Mouse (Mus musculus): Measurements from ENCODE around the gene Slc16a1. TPM values are rescaled to one million over a fixed set of nuclear protein-coding genes. Genes with fewer than 3 reads are reported as not detected.
A peak's percentile ranks its signal among the peaks of the same experiment; 100 is the strongest.
"Not testable (repeated sequence)": the region's sequence is repeated elsewhere in the genome, so short reads cannot be mapped to it uniquely, and the experiment has no call there.

The Slc16a1 gene
- polyA plus RNA-seq, 1 experiment from 2014 or later = 4.0 TPM

GRCm38 (mm10) chr3:104654921-104655320 is 16.5 kb downstream of the Slc16a1 start:
- H3K36me3 ChIP-seq (ENCODE audit: inconsistent target) = no peaks in the 10 kb centered on the region
- H3K27ac ChIP-seq = no peak overlapping the region
- WGBS (ENCODE audit: missing documents) = 93% methylated on average over 4 of the region's 4 CpGs

DNA sequence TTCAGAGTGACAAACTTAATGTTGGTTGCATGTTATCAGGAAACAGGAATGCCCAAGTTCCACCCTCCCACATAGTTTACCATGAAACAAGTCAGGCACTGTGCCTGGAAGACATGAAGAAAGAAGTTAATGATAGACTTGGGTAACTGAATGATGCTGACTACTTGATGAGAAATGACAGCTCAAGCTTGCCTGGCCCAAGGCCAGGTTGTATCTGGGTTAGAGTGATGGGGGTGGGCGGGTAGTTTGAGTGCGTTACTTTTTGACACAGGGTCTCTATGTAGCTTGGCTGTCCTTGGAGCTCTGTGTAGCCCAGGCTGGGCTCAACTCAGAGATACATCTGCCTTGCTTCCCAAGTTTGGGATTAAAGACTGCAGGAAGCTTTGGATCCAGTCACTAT is 20.2 kb downstream of the Slc16a1 start:
- 90% methylated on average over 2 of the region's 2 CpGs for WGBS (ENCODE audit: missing documents)
- Histone ChIP-seq H3K4me3 (ENCODE audit: inconsistent target) (no peak overlapping the region), H3K79me2 (ENCODE audit: inconsistent target) (no peaks in the 10 kb centered on the region), H3K36me3 (ENCODE audit: inconsistent target) (no peaks in the 10 kb centered on the region), H3K27ac (no peak overlapping the region)

More at GRCm38 (mm10) chr3:104654921-104655320, 16.5 kb downstream of the Slc16a1 start:
- Histone ChIP-seq H3K4me3 (ENCODE audit: inconsistent target) (no peak overlapping the region), H3K79me2 (ENCODE audit: inconsistent target) (no peaks in the 10 kb centered on the region)

GRCm38 (mm10) chr3:104659758-104660157 is 21.3 kb downstream of the Slc16a1 start:
- WGBS (ENCODE audit: missing documents) = 97% methylated on average over 4 of the region's 4 CpGs
- Histone ChIP-seq H3K36me3 (ENCODE audit: inconsistent target) (no peaks in the 10 kb centered on the region), H3K4me3 (ENCODE audit: inconsistent target) (no peak overlapping the region), H3K27ac (no peak overlapping the region), H3K79me2 (ENCODE audit: inconsistent target) (no peaks in the 10 kb centered on the region)

- no peaks in the 10 kb centered on the region for H3K36me3 ChIP-seq (ENCODE audit: inconsistent target)
- no peaks in the 10 kb centered on the region for H3K79me2 ChIP-seq (ENCODE audit: inconsistent target)
- no peak overlapping the region for H3K4me3 ChIP-seq (ENCODE audit: inconsistent target)
- WGBS (ENCODE audit: missing documents) = 100% methylated on average over 3 of the region's 3 CpGs
- H3K27ac ChIP-seq = no peak overlapping the region
These were observed 22.1 kb downstream of the Slc16a1 start for GRCm38 (mm10) chr3:104660522-104660921.

DNA sequence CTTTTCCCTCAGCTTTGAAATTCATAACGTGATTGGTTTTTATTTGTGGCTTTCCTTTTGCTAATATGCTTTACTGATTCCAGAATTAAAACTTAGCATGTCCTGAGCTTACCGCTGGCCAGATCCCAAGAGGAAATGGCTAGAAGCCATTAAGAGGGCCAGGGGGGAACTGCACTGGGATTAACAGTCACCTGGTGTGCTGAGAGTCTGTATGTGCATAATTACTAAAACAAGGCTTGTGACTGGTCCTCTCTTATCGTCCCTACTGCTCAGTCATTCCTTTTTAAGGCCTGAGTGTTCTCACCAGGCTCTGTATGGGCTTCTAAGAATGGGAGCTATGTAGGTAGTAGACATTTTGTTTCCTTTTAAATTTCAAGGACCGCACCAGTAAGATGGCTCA is 23.5 kb downstream of the Slc16a1 start:
- H3K36me3 ChIP-seq (ENCODE audit: inconsistent target) = no peaks in the 10 kb centered on the region
- 87% methylated on average over 4 of the region's 4 CpGs for WGBS (ENCODE audit: missing documents)
- H3K79me2 ChIP-seq (ENCODE audit: inconsistent target) = no peaks in the 10 kb centered on the region
- H3K4me3 ChIP-seq (ENCODE audit: inconsistent target) = no peak overlapping the region
- H3K27ac ChIP-seq = no peak overlapping the region

DNA sequence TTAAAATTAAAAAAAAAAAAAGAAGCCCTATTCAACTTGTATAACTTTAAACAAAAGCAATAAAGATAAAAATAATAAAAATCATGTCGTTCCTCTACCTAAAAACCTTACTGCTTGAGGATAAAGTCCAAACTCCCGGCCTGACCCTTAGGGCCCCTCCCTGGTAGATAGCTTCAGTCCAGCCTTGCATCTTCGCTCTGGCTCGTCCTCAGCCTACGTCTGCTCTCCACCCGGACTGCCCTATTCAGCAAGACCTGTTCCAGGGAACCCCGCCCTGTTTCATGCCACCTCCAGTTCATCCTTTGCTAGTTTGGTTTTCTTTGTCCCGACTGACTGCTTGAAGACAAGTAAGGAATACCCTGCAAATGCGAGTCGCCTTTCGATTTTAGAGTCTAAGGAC is 24.5 kb downstream of the Slc16a1 start:
- H3K4me3 ChIP-seq (ENCODE audit: inconsistent target) = no peak overlapping the region
- no peaks in the 10 kb centered on the region for H3K79me2 ChIP-seq (ENCODE audit: inconsistent target)
- H3K27ac ChIP-seq = no peak overlapping the region
- 95% methylated on average over 11 of the region's 11 CpGs for WGBS (ENCODE audit: missing documents)
- no peaks in the 10 kb centered on the region for H3K36me3 ChIP-seq (ENCODE audit: inconsistent target)

- Histone ChIP-seq H3K4me3 (ENCODE audit: inconsistent target) (no peak overlapping the region), H3K36me3 (ENCODE audit: inconsistent target) (no peaks in the 10 kb centered on the region), H3K27ac (no peak overlapping the region), H3K79me2 (ENCODE audit: inconsistent target) (no peaks in the 10 kb centered on the region)
- 77% methylated on average over 4 of the region's 4 CpGs for WGBS (ENCODE audit: missing documents)
These were observed 28.5 kb downstream of the Slc16a1 start for GRCm38 (mm10) chr3:104666950-104667349.

DNA sequence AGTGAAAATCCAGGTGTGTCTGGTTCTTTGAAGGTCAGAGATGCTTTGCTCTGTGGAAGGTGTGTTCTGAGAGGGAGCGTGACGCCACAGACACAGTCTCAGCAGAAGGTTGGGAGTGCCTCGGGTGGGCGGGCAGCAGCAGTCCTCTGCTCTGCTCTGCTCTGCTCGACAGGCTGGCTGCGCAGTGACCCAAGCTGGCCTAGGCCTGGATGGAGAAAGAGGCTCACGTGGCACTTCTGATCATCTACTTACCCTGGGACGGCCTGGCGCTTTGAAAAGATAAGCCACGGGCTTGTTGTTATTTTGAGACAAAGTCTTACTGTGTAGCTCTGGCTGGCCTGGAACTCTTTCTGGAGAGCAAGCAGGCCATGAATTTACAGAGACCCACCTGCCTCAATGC is 29.0 kb downstream of the Slc16a1 start:
- no peak overlapping the region for H3K27ac ChIP-seq

GRCm38 (mm10) chr3:104668989-104669388 is 30.5 kb downstream of the Slc16a1 start:
- 86% methylated on average over 5 of the region's 5 CpGs for WGBS (ENCODE audit: missing documents)

More for the DNA sequence above, 29.0 kb downstream of the Slc16a1 start:
- Histone ChIP-seq H3K79me2 (ENCODE audit: inconsistent target) (no peaks in the 10 kb centered on the region), H3K36me3 (ENCODE audit: inconsistent target) (no peaks in the 10 kb centered on the region), H3K4me3 (ENCODE audit: inconsistent target) (no peak overlapping the region)
- 92% methylated on average over 10 of the region's 10 CpGs for WGBS (ENCODE audit: missing documents)

DNA sequence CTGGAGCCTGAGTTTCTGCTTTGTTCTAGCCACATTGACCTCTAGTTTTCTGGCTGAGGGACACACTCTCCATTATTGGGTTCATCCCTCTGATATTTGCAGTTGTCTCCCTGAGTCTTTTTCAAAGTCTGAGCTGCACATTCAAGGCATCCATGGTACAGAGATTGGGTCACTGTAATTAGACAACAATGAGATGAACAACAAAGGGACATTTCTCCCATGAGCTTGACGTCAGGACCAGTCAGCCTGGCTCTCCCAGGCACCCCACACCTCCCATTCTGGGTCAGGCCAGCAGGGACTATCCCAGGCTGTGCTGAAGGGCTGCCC is 31.4 kb downstream of the Slc16a1 start:
- H3K36me3 ChIP-seq (ENCODE audit: inconsistent target) = no peaks in the 10 kb centered on the region
- no peak overlapping the region for H3K4me3 ChIP-seq (ENCODE audit: inconsistent target)
- H3K27ac ChIP-seq = no peak overlapping the region
- WGBS (ENCODE audit: missing documents) = 82% methylated on average over 1 of the region's 1 CpGs
- H3K79me2 ChIP-seq (ENCODE audit: inconsistent target) = no peaks in the 10 kb centered on the region

More at GRCm38 (mm10) chr3:104668989-104669388, 30.5 kb downstream of the Slc16a1 start:
- no peaks in the 10 kb centered on the region for H3K79me2 ChIP-seq (ENCODE audit: inconsistent target)
- no peaks in the 10 kb centered on the region for H3K36me3 ChIP-seq (ENCODE audit: inconsistent target)
- H3K4me3 ChIP-seq (ENCODE audit: inconsistent target) = no peak overlapping the region
- H3K27ac ChIP-seq = no peak overlapping the region

DNA sequence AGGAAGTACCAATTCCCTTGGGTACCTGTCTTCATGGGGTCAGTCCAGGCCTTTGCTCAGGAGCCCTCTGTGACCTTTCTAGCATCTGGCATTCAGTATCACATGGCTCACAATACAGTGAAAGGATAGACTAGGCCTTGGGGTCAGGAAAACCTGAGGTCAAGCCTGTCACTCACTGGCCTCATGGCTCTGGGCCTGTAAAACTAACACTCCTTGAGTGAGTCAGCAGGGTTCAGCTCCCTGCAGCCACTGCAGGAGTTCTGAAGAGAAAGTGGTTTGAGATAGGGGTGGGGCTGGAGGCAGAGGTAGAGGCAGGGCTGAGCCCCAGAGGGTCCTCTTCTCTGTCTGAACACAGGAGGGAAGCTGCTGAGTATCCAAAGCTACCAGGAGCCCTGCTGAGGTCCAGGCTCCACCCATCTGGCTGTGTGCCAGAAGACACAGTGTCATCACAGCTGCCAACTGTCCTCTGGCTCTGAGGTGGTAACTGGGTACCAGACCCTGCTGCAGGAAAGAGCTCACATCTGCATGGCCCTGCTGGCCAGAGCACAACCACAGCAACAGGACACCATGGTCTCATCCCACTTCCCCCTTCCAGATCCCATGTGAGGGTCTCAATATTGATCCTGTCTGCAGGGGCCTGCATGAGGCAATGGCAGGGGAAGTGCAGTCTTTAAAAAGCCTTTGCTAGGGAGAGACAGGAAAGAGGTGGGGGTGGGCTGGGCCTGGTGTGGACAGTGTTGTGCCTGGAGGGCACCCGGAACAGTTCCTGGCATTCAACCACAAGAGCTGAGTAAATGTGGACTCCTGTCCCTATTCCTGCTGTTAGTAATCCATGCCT is 31.9 kb downstream of the Slc16a1 start:
- H3K27ac ChIP-seq; H3K4me3 ChIP-seq (ENCODE audit: inconsistent target); H3K79me2 ChIP-seq (ENCODE audit: inconsistent target): not testable (repeated sequence)

DNA sequence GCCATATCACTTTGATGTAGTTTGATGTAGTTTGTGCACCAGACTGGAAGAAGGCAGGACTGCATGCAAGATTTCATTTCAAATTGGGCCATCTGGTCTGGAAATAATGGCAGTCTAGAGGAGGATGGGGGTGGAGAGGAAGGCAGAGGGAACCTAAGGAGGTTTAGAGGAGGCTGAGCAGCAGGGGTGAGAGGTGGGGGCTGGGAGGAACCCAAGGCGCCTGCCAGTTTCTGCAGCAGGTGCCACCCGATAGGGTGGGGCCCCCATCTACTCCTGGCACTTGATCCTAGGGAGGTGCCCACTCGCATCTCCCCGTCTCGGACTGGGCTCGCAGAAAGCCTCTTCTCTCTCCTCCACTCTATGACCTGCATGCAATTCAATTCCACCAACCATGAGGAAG is 33.1 kb downstream of the Slc16a1 start:
- Histone ChIP-seq H3K79me2 (ENCODE audit: inconsistent target) (no peaks in the 10 kb centered on the region), H3K27ac (peak overlapping the region; percentile 13; the same call in 1 of the 2 replicates), H3K36me3 (ENCODE audit: inconsistent target) (no peaks in the 10 kb centered on the region), H3K4me3 (ENCODE audit: inconsistent target) (no peak overlapping the region)
- WGBS (ENCODE audit: missing documents) = 60% methylated on average over 6 of the region's 6 CpGs

More for the DNA sequence above, 31.9 kb downstream of the Slc16a1 start:
- H3K36me3 ChIP-seq (ENCODE audit: inconsistent target) = not testable (repeated sequence)
- no CpG with 5 or more reads among the region's 1 CpGs for WGBS (ENCODE audit: missing documents)

- 38% methylated on average over 4 of the region's 4 CpGs for WGBS (ENCODE audit: missing documents)
- Histone ChIP-seq H3K27ac (peak overlapping the region; percentile 13; the same call in 1 of the 2 replicates), H3K4me3 (ENCODE audit: inconsistent target) (no peak overlapping the region), H3K36me3 (ENCODE audit: inconsistent target) (no peaks in the 10 kb centered on the region), H3K79me2 (ENCODE audit: inconsistent target) (no peaks in the 10 kb centered on the region)
These were observed 33.6 kb downstream of the Slc16a1 start for GRCm38 (mm10) chr3:104672041-104672440.

- Histone ChIP-seq H3K4me3 (ENCODE audit: inconsistent target) (no peak overlapping the region), H3K27ac (no peak overlapping the region)
- WGBS (ENCODE audit: missing documents) = 98% methylated on average over 4 of the region's 4 CpGs
These were observed 35.3 kb downstream of the Slc16a1 start for GRCm38 (mm10) chr3:104673642-104674328.

More at GRCm38 (mm10) chr3:104673642-104674328, 35.3 kb downstream of the Slc16a1 start:
- Histone ChIP-seq H3K36me3 (ENCODE audit: inconsistent target) (no peaks in the 10 kb centered on the region), H3K79me2 (ENCODE audit: inconsistent target) (no peaks in the 10 kb centered on the region)

Data from macrophage (primary cell).